Mouse (Mus musculus) heart, adult 2 months (tissue): Measurements from ENCODE around the gene Trim67. TPM values are rescaled to one million over a fixed set of nuclear protein-coding genes. Genes with fewer than 3 reads are reported as not detected.

ENCODE experiments used
- DNase-seq, 2 experiments: peaks; one replicate each; pipeline ENCODE4 v3.0.0; 2021
- H3K27ac ChIP-seq: fragments of 200-600 bp; 2 replicates; pipeline ENCODE4 v1.8.1; 2022
- H3K27me3 ChIP-seq: fragments of 200-500 bp; 2 replicates; pipeline ENCODE4 v1.6.1; 2012; ENCODE audit warnings: mild to moderate bottlenecking, low read length, inconsistent platforms, mixed read lengths; ENCODE audit not compliant: control insufficient read depth, insufficient read depth
- H3K36me3 ChIP-seq: fragments of 200-500 bp; 2 replicates; pipeline ENCODE4 v1.6.1; 2012; ENCODE audit warnings: low read length, inconsistent platforms; ENCODE audit not compliant: control insufficient read depth, insufficient read depth
- H3K4me1 ChIP-seq: fragments of 200-500 bp; 2 replicates; pipeline ENCODE4 v1.6.1; 2011; ENCODE audit warnings: low read length; ENCODE audit not compliant: control insufficient read depth, insufficient read depth
- H3K4me3 ChIP-seq: fragments of 200-600 bp; 2 replicates; pipeline ENCODE4 v1.8.1; 2022
- H3K79me2 ChIP-seq: fragments of 200-500 bp; replicated peaks from 2 replicates; pipeline ENCODE4 v1.6.1; 2012; ENCODE audit warnings: mild to moderate bottlenecking, inconsistent platforms, low read length, moderate library complexity, mixed read lengths; ENCODE audit not compliant: control insufficient read depth, insufficient read depth
- H3K9ac ChIP-seq: fragments of 200-500 bp; 2 replicates; pipeline ENCODE4 v1.6.1; 2012; ENCODE audit warnings: low read depth, mild to moderate bottlenecking, control low read depth, inconsistent platforms, low read length, mixed read lengths
- CTCF ChIP-seq: fragments of 200-600 bp; IDR thresholded peaks from 2 replicates; pipeline ENCODE4 v1.8.1; 2022; ENCODE audit warnings: antibody characterized with exemption, mild to moderate bottlenecking, moderate library complexity
- EP300 ChIP-seq: fragments of 200-500 bp; IDR thresholded peaks from 2 replicates; pipeline ENCODE4 v1.6.1; 2011; ENCODE audit warnings: low read depth, low read length, control low read depth; ENCODE audit not compliant: insufficient read depth
- POLR2A ChIP-seq: fragments of 200-500 bp; IDR thresholded peaks from 2 replicates; pipeline ENCODE4 v1.6.1; 2011; ENCODE audit warnings: mild to moderate bottlenecking, low read depth, low read length, control low read depth; ENCODE audit not compliant: insufficient read depth
- WGBS: fragments of 180-500 bp; shearing (Covaris S2); methylation state at CpG from one replicate; pipeline ENCODE4 v1.1.7; 2018; 5-methylcytosine and 5-hydroxymethylcytosine counted together
- intact Hi-C: fragments of 180-260 bp; cut with DNase I; formaldehyde crosslinking; loops from one replicate; pipeline ENCODE4 v1.15.1; 2025
- polyA plus RNA-seq: library from polyadenylated mRNA; depleted of rRNA; stranded (reverse); fragments of >200 nt; gene quantifications from 2 replicates; pipeline ENCODE4 v1.2.3, GENCODE M21; 2012
- total RNA-seq, 2 experiments: library from RNA; stranded (reverse); gene quantifications; 2 replicates each; pipeline ENCODE4 v1.2.3; 2021

Gene Trim67
- total and polyA plus RNA-seq, 3 experiments, result 0.43 to 1.3 (median 0.47) TPM

GRCm38 (mm10) chr8:124813326-124813725, 20.4 kb downstream of the Trim67 start:
- no peak overlapping the region for H3K27ac ChIP-seq
- H3K4me3 ChIP-seq, result no peak overlapping the region
- no peaks in the 10 kb centered on the region for H3K27me3 ChIP-seq
- 63% methylated on average over 4 of the region's 4 CpGs for WGBS
- no peaks in the 10 kb centered on the region for H3K4me1 ChIP-seq
- TF ChIP-seq POLR2A (no peak), EP300 (no peak)
- intact Hi-C loops, result no loop called here
- H3K36me3 ChIP-seq, result no peaks in the 10 kb centered on the region
- no peak for DNase-seq
- no peaks in the 10 kb centered on the region for H3K79me2 ChIP-seq
- H3K9ac ChIP-seq, result no peak overlapping the region

GRCm38 (mm10) chr8:124815870-124816269, 23.0 kb downstream of the Trim67 start:
- H3K36me3 ChIP-seq, result no peaks in the 10 kb centered on the region

GRCm38 (mm10) chr8:124816866-124817265, 24.0 kb downstream of the Trim67 start:
- Histone ChIP-seq H3K27ac (no peak overlapping the region), H3K79me2 (no peaks in the 10 kb centered on the region), H3K4me1 (no peaks in the 10 kb centered on the region), H3K27me3 (no peaks in the 10 kb centered on the region), H3K9ac (no peak overlapping the region), H3K4me3 (no peak overlapping the region), H3K36me3 (no peaks in the 10 kb centered on the region)
- 91% methylated on average over 11 of the region's 11 CpGs for WGBS
- DNase-seq, result no peak
- no peak for TF ChIP-seq EP300
- no peak for TF ChIP-seq POLR2A
- TF ChIP-seq CTCF, result no peak
- intact Hi-C loops, result no loop called here

More at GRCm38 (mm10) chr8:124815870-124816269, 23.0 kb downstream of the Trim67 start:
- WGBS, result 75% methylated on average over 12 of the region's 12 CpGs
- Histone ChIP-seq H3K27ac (no peak overlapping the region), H3K27me3 (no peaks in the 10 kb centered on the region), H3K79me2 (no peaks in the 10 kb centered on the region), H3K9ac (no peak overlapping the region), H3K4me1 (no peaks in the 10 kb centered on the region), H3K4me3 (no peak overlapping the region)
- intact Hi-C loops, result no loop called here
- TF ChIP-seq EP300 (no peak), POLR2A (no peak), CTCF (no peak)
- DNase-seq, result no peak

- no peak for TF ChIP-seq POLR2A
- no peak for TF ChIP-seq CTCF
- TF ChIP-seq EP300, result no peak
- Histone ChIP-seq H3K36me3 (no peaks in the 10 kb centered on the region), H3K27me3 (no peaks in the 10 kb centered on the region), H3K4me1 (no peaks in the 10 kb centered on the region), H3K9ac (no peak overlapping the region), H3K27ac (no peak overlapping the region), H3K79me2 (no peaks in the 10 kb centered on the region), H3K4me3 (no peak overlapping the region)
- DNase-seq, result no peak
- 60% methylated on average over 3 of the region's 3 CpGs for WGBS
- intact Hi-C loops, result no loop called here
These were observed 24.5 kb downstream of the Trim67 start for GRCm38 (mm10) chr8:124817361-124817760.

GRCm38 (mm10) chr8:124819612-124820115, 26.8 kb downstream of the Trim67 start:
- Histone ChIP-seq H3K4me3 (no peak overlapping the region), H3K79me2 (no peaks in the 10 kb centered on the region), H3K27me3 (no peaks in the 10 kb centered on the region), H3K36me3 (no peaks in the 10 kb centered on the region), H3K9ac (no peak overlapping the region), H3K27ac (no peak overlapping the region), H3K4me1 (no peaks in the 10 kb centered on the region)
- TF ChIP-seq POLR2A (no peak), EP300 (no peak), CTCF (no peak)
- WGBS, result 59% methylated on average over 6 of the region's 6 CpGs
- intact Hi-C loops, result no loop called here
- DNase-seq, result no peak

- 47% methylated on average over 11 of the region's 11 CpGs for WGBS
- no peak for DNase-seq
- no peaks in the 10 kb centered on the region for H3K36me3 ChIP-seq
- no peak overlapping the region for H3K27ac ChIP-seq
- no peak overlapping the region for H3K9ac ChIP-seq
- H3K4me1 ChIP-seq, result no peaks in the 10 kb centered on the region
- no peak overlapping the region for H3K4me3 ChIP-seq
- TF ChIP-seq CTCF (no peak), EP300 (no peak), POLR2A (no peak)
- H3K79me2 ChIP-seq, result no peaks in the 10 kb centered on the region
- H3K27me3 ChIP-seq, result no peaks in the 10 kb centered on the region
- intact Hi-C loops, result no loop called here
These were observed 27.2 kb downstream of the Trim67 start for GRCm38 (mm10) chr8:124820125-124820524.
